Comparison of ENCODE assay signal across 30 mouse cellular contexts in the genomic region with DNA sequence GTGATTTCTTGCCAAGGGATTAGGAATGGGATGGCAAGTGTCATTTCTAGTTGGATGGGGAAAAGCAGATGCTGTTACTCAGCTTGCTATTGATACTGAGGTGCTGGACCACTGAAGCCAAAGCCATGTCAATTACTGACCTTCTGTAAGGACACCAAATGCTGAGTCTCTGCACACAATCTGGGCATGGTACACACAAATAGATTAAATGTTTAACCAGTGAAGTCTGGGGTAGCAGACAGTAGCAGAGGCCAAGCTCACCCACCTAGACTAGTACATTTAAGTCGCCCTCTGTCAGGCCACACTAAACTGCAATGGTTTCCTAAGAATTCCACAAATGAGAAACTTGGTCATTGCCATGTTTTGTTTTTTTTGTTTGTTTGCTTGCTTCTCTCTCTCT.
"Had no signal": no experiment of that assay in that cellular context is flagged by ENCODE, and none has a peak within 500 bp of the region (broad histone marks: within the 10 kb centered on the region; RNA-seq: fewer than 3 reads in every experiment).

No protein-coding gene starts in this region.

- H3K4me3 ChIP-seq: heart, adult 2 months; heart, embryonic 10.5 days; heart, embryonic 12.5 days; heart, embryonic 13.5 days; heart, embryonic 15.5 days; hindbrain, embryonic 10.5 days; hindbrain, embryonic 12.5 days; hindbrain, embryonic 13.5 days; hindbrain, embryonic 15.5 days; intestine, embryonic 15.5 days; kidney, embryonic 15.5 days; layer of hippocampus, adult 2 months; left cerebral cortex, adult 2 months had no signal

- H3K4me2 ChIP-seq: heart, embryonic 11.5 days; heart, embryonic 12.5 days; heart, embryonic 13.5 days; heart, embryonic 15.5 days; hindbrain, embryonic 12.5 days; hindbrain, embryonic 13.5 days; hindbrain, embryonic 14.5 days; hindbrain, embryonic 15.5 days; intestine, embryonic 15.5 days; kidney, embryonic 15.5 days had no signal

- H3K27ac ChIP-seq: heart, adult 2 months; heart, embryonic 10.5 days; heart, embryonic 13.5 days; heart, embryonic 15.5 days; hindbrain, embryonic 10.5 days; hindbrain, embryonic 12.5 days; hindbrain, embryonic 13.5 days; hindbrain, embryonic 14.5 days; hindbrain, embryonic 15.5 days; hindbrain, postnatal 0 days; intestine, embryonic 15.5 days; kidney, embryonic 15.5 days; kidney, postnatal 0 days; layer of hippocampus, adult 2 months; left cerebral cortex, adult 2 months had no signal

- H3K36me3 ChIP-seq: heart, embryonic 10.5 days; heart, embryonic 12.5 days; heart, embryonic 13.5 days; heart, embryonic 15.5 days; hindbrain, embryonic 10.5 days; hindbrain, embryonic 12.5 days; hindbrain, embryonic 13.5 days; hindbrain, embryonic 15.5 days; intestine, embryonic 15.5 days; kidney, embryonic 15.5 days had no signal

- H3K4me1 ChIP-seq: heart, embryonic 10.5 days had no signal

- H3K27me3 ChIP-seq: heart, embryonic 12.5 days; heart, embryonic 15.5 days; hindbrain, embryonic 12.5 days; hindbrain, embryonic 13.5 days; hindbrain, embryonic 15.5 days; intestine, embryonic 15.5 days; kidney, embryonic 15.5 days had no signal

- DNase-seq: heart, adult 2 months; heart, postnatal 10 days; heart, postnatal 14 days; heart, postnatal 36 days; heart, postnatal 4 days; kidney, postnatal 10 days; kidney, postnatal 25 days; kidney, postnatal 4 days; layer of hippocampus, adult 9-11 months; layer of hippocampus, postnatal 36 days had no signal

- H3K9me3 ChIP-seq: heart, embryonic 10.5 days; heart, embryonic 12.5 days; heart, embryonic 13.5 days; heart, embryonic 15.5 days; hindbrain, embryonic 10.5 days; hindbrain, embryonic 12.5 days; hindbrain, embryonic 13.5 days; hindbrain, embryonic 15.5 days; intestine, embryonic 15.5 days; kidney, embryonic 15.5 days had no signal

- ATAC-seq: hindbrain, embryonic 16.5 days; hindbrain, postnatal 0 days; inflammation-experienced regulatory T-cells, adult 6 months; intestine, embryonic 15.5 days; intestine, embryonic 16.5 days; intestine, postnatal 0 days had no signal

- H3K9ac ChIP-seq: heart, embryonic 12.5 days; heart, embryonic 13.5 days; heart, embryonic 15.5 days; hindbrain, embryonic 12.5 days; hindbrain, embryonic 13.5 days; hindbrain, embryonic 14.5 days; hindbrain, embryonic 15.5 days; intestine, embryonic 15.5 days; kidney, embryonic 15.5 days had no signal
